Mouse (Mus musculus) liver, embryonic 16.5 days (tissue): Measurements from ENCODE around the gene Arx. TPM values are rescaled to one million over a fixed set of nuclear protein-coding genes. Genes with fewer than 3 reads are reported as not detected.

Experiments used
- ATAC-seq: fragments of 200-750 bp; cut with Nextera tagmentation; 2 replicates; pipeline ENCODE4 v1.8.0; 2017; ENCODE audit warnings: low read depth, mild to moderate bottlenecking, moderate number of reproducible peaks, moderate library complexity
- H3K27ac ChIP-seq: fragments of 300-500 bp; sonication (generic); 2 replicates; pipeline ENCODE4 v1.5.1; 2014; ENCODE audit warnings: mild to moderate bottlenecking, low read length
- H3K27me3 ChIP-seq: fragments of 300-500 bp; sonication (generic); 2 replicates; pipeline ENCODE4 v1.6.1; 2014; ENCODE audit warnings: low read depth, low read length, mixed read lengths; ENCODE audit not compliant: control insufficient read depth, insufficient read depth
- H3K36me3 ChIP-seq: fragments of 300-500 bp; sonication (generic); 2 replicates; pipeline ENCODE4 v1.6.1; 2014; ENCODE audit warnings: mild to moderate bottlenecking; ENCODE audit not compliant: control insufficient read depth, insufficient read depth
- H3K4me1 ChIP-seq: fragments of 300-500 bp; sonication (generic); 2 replicates; pipeline ENCODE4 v1.6.1; 2014; ENCODE audit warnings: low read depth, low read length, mixed read lengths; ENCODE audit not compliant: control insufficient read depth
- H3K4me2 ChIP-seq: fragments of 300-500 bp; sonication (generic); 2 replicates; pipeline ENCODE4 v1.6.1; 2014; ENCODE audit warnings: low read depth, low read length, mixed read lengths
- H3K4me3 ChIP-seq: fragments of 300-500 bp; sonication (generic); 2 replicates; pipeline ENCODE4 v1.5.1; 2014; ENCODE audit warnings: low read depth, mild to moderate bottlenecking, low read length
- H3K9ac ChIP-seq: fragments of 300-500 bp; sonication (generic); 2 replicates; pipeline ENCODE4 v1.6.1; 2014; ENCODE audit warnings: low read depth, low read length
- H3K9me3 ChIP-seq: fragments of 300-500 bp; sonication (generic); replicated peaks from 2 replicates; pipeline ENCODE4 v1.6.1; 2016; ENCODE audit warnings: low read length; ENCODE audit not compliant: control insufficient read depth
- WGBS: fragments of 180-500 bp; shearing (Covaris S2); extraction: QIAGEN DNeasy Blood & Tissue Kit; methylation state at CpG from one replicate; pipeline ENCODE4 v1.1.7; 2014; ENCODE audit not compliant: insufficient replicate concordance; 5-methylcytosine and 5-hydroxymethylcytosine counted together
- polyA plus RNA-seq: library from polyadenylated mRNA; unstranded; fragments of >200 nt; fragmentation: Nextera tagmentation; extraction: Ambion mirVana; gene quantifications from 2 replicates; pipeline ENCODE4 v1.2.1, GENCODE M21; 2015

Arx gene
- polyA plus RNA-seq, 1 experiment from 2014 or later: not detected

GRCm38 (mm10) chrX:93289851-93290380, 3.7 kb downstream of the Arx start:
- H3K27me3 ChIP-seq: peaks cover 98% of the 10 kb centered on the region
- no peaks in the 10 kb centered on the region for H3K4me1 ChIP-seq
- ATAC-seq: no peak
- no peaks in the 10 kb centered on the region for H3K9me3 ChIP-seq
- H3K4me2 ChIP-seq: no peak overlapping the region
- 14% methylated on average over 12 of the region's 12 CpGs for WGBS
- H3K36me3 ChIP-seq: no peaks in the 10 kb centered on the region
- H3K4me3 ChIP-seq: no peak overlapping the region
- H3K9ac ChIP-seq: no peak overlapping the region
- H3K27ac ChIP-seq: no peak overlapping the region

- Histone ChIP-seq H3K4me2 (no peak overlapping the region), H3K9me3 (no peaks in the 10 kb centered on the region), H3K4me1 (no peaks in the 10 kb centered on the region), H3K27me3 (peaks cover 97% of the 10 kb centered on the region), H3K9ac (no peak overlapping the region), H3K27ac (no peak overlapping the region), H3K4me3 (no peak overlapping the region), H3K36me3 (no peaks in the 10 kb centered on the region)
- ATAC-seq: no peak
- 22% methylated on average over 6 of the region's 6 CpGs for WGBS
Measured at GRCm38 (mm10) chrX:93292031-93292430, 5.8 kb downstream of the Arx start.

GRCm38 (mm10) chrX:93294736-93295490, 8.7 kb downstream of the Arx start:
- Histone ChIP-seq H3K4me3 (no peak overlapping the region), H3K4me2 (no peak overlapping the region), H3K4me1 (no peaks in the 10 kb centered on the region), H3K27me3 (peaks cover 97% of the 10 kb centered on the region), H3K27ac (no peak overlapping the region), H3K9me3 (no peaks in the 10 kb centered on the region), H3K9ac (no peak overlapping the region), H3K36me3 (no peaks in the 10 kb centered on the region)
- WGBS: 17% methylated on average over 20 of the region's 25 CpGs
- ATAC-seq: no peak

- peaks cover 97% of the 10 kb centered on the region for H3K27me3 ChIP-seq
- no peak overlapping the region for H3K9ac ChIP-seq
- no peak overlapping the region for H3K4me3 ChIP-seq
- H3K4me1 ChIP-seq: no peaks in the 10 kb centered on the region
- H3K4me2 ChIP-seq: no peak overlapping the region
- H3K27ac ChIP-seq: no peak overlapping the region
- ATAC-seq: no peak
- H3K36me3 ChIP-seq: no peaks in the 10 kb centered on the region
- no peaks in the 10 kb centered on the region for H3K9me3 ChIP-seq
- WGBS: 25% methylated on average over 5 of the region's 5 CpGs
Measured at GRCm38 (mm10) chrX:93295819-93296218, 9.6 kb downstream of the Arx start.

- Histone ChIP-seq H3K4me2 (peak overlapping the region; percentile 24), H3K9ac (no peak overlapping the region), H3K27me3 (peaks cover 89% of the 10 kb centered on the region), H3K9me3 (no peaks in the 10 kb centered on the region), H3K4me3 (peak overlapping the region; percentile 13; the same call in 1 of the 2 replicates), H3K36me3 (no peaks in the 10 kb centered on the region), H3K4me1 (no peaks in the 10 kb centered on the region), H3K27ac (no peak overlapping the region)
- ATAC-seq: no peak
- WGBS: 23% methylated on average over 40 of the region's 40 CpGs
Measured at GRCm38 (mm10) chrX:93297001-93297441, 10.8 kb downstream of the Arx start.

GRCm38 (mm10) chrX:93299046-93299626, 12.9 kb downstream of the Arx start:
- 18% methylated on average over 41 of the region's 43 CpGs for WGBS
- H3K9ac ChIP-seq: no peak overlapping the region
- no peaks in the 10 kb centered on the region for H3K9me3 ChIP-seq
- H3K4me2 ChIP-seq: peak overlapping the region; percentile 36
- no peak overlapping the region for H3K27ac ChIP-seq
- H3K4me3 ChIP-seq: peak overlapping the region; percentile 31
- H3K4me1 ChIP-seq: no peaks in the 10 kb centered on the region
- H3K27me3 ChIP-seq: peaks cover 72% of the 10 kb centered on the region
- no peaks in the 10 kb centered on the region for H3K36me3 ChIP-seq
- no peak for ATAC-seq

GRCm38 (mm10) chrX:93299771-93300170, 13.5 kb downstream of the Arx start:
- Histone ChIP-seq H3K4me2 (no peak overlapping the region), H3K36me3 (no peaks in the 10 kb centered on the region), H3K4me1 (no peaks in the 10 kb centered on the region), H3K9ac (no peak overlapping the region), H3K9me3 (no peaks in the 10 kb centered on the region), H3K27ac (no peak overlapping the region), H3K27me3 (peaks cover 66% of the 10 kb centered on the region), H3K4me3 (no peak overlapping the region)
- WGBS: 16% methylated on average over 6 of the region's 6 CpGs
- ATAC-seq: no peak

GRCm38 (mm10) chrX:93300183-93300815, 14.1 kb downstream of the Arx start:
- H3K27ac ChIP-seq: no peak overlapping the region
- H3K27me3 ChIP-seq: peaks cover 61% of the 10 kb centered on the region
- no peak overlapping the region for H3K4me3 ChIP-seq
- H3K4me2 ChIP-seq: no peak overlapping the region
- H3K9ac ChIP-seq: no peak overlapping the region
- no peaks in the 10 kb centered on the region for H3K36me3 ChIP-seq
- H3K9me3 ChIP-seq: no peaks in the 10 kb centered on the region
- ATAC-seq: no peak
- 23% methylated on average over 10 of the region's 10 CpGs for WGBS
- no peaks in the 10 kb centered on the region for H3K4me1 ChIP-seq

- Histone ChIP-seq H3K4me3 (no peak overlapping the region), H3K27ac (no peak overlapping the region)
- ATAC-seq: no peak
Measured at GRCm38 (mm10) chrX:93301798-93302197, 15.6 kb downstream of the Arx start.

More at GRCm38 (mm10) chrX:93301798-93302197, 15.6 kb downstream of the Arx start:
- no peaks in the 10 kb centered on the region for H3K4me1 ChIP-seq
- H3K36me3 ChIP-seq: no peaks in the 10 kb centered on the region
- 14% methylated on average over 7 of the region's 7 CpGs for whole genome bisulfite sequencing
- H3K27me3 ChIP-seq: peaks cover 47% of the 10 kb centered on the region
- no peak overlapping the region for H3K9ac ChIP-seq
- H3K4me2 ChIP-seq: no peak overlapping the region
- no peaks in the 10 kb centered on the region for H3K9me3 ChIP-seq
